23 mouse cellular contexts compared by ENCODE assay signal in genomic region chr17:4212586-4212985, GRCm38 (mm10).
DNase-seq lines count a peak whose midpoint lies in the region; ATAC-seq lines count a peak whose summit lies in the region.
"Had no signal": no experiment of that assay in that cellular context is flagged by ENCODE, and none has a peak within 500 bp of the region (broad histone marks: within the 10 kb centered on the region; RNA-seq: fewer than 3 reads in every experiment).

No protein-coding gene starts in this region.

- H3K27ac ChIP-seq in hindbrain, embryonic 16.5 days (ENCODE audit: low read depth, low read length), result no peak overlapping the region
- no peak overlapping the region for H3K27ac ChIP-seq in hindbrain, embryonic 10.5 days
- H3K27ac ChIP-seq: forebrain, embryonic 13.5 days; gastrocnemius, adult 2 months; heart, embryonic 13.5 days; left cerebral cortex, adult 2 months; limb, embryonic 13.5 days; liver, embryonic 13.5 days; lung, embryonic 15.5 days; neural tube, embryonic 15.5 days had no signal

- ATAC-seq in hindbrain, embryonic 16.5 days, result peak; percentile 61; the same call in 1 of the 2 replicates
- ATAC-seq: activated CD4-positive, CD25-positive, alpha-beta regulatory T cell, adult 4 months; forebrain, embryonic 13.5 days had no signal

- H3K9me3 ChIP-seq in hindbrain, embryonic 16.5 days (ENCODE audit: control insufficient read depth, low read length), result no peaks in the 10 kb centered on the region
- no peaks in the 10 kb centered on the region for H3K9me3 ChIP-seq in hindbrain, embryonic 10.5 days
- H3K9me3 ChIP-seq: forebrain, embryonic 13.5 days; heart, embryonic 13.5 days; limb, embryonic 13.5 days; liver, embryonic 13.5 days; lung, embryonic 15.5 days; neural tube, embryonic 15.5 days had no signal

- DNase-seq in hindbrain, embryonic 10.5 days (ENCODE audit: low spot score), result no peak
- DNase-seq in right cerebral cortex, adult 18-20 months, result peak; percentile 63
- no peak for DNase-seq in right cerebral cortex, postnatal 4 days
- DNase-seq in left cerebral cortex, adult 18-20 months (ENCODE audit: low spot score in 2 of 2), result peak; percentile 34 to 35
- DNase-seq in telencephalon, adult 2 months (ENCODE audit: low read depth, low spot score), result peak; percentile 76
- DNase-seq in testis, postnatal 14 days (ENCODE audit: low spot score), result no peak
- DNase-seq: adrenal gland, postnatal 10 days; cerebellum, adult 8-10 months; gastrocnemius, adult 2 months; kidney, adult 2 months; kidney, postnatal 10 days; liver, embryonic 13.5 days; lung, postnatal 4 days; thymus, postnatal 36 days had no signal

- H3K4me3 ChIP-seq in hindbrain, embryonic 16.5 days (ENCODE audit: low read length), result no peak overlapping the region
- H3K4me3 ChIP-seq in hindbrain, embryonic 10.5 days, result no peak overlapping the region
- H3K4me3 ChIP-seq: erythroblast, embryonic 14.5 days; forebrain, embryonic 13.5 days; gastrocnemius, adult 2 months; heart, embryonic 13.5 days; left cerebral cortex, adult 2 months; limb, embryonic 13.5 days; liver, embryonic 13.5 days; lung, embryonic 15.5 days; neural tube, embryonic 15.5 days had no signal

- no peak overlapping the region for H3K4me2 ChIP-seq in hindbrain, embryonic 16.5 days (ENCODE audit: low read length)
- H3K4me2 ChIP-seq: forebrain, embryonic 13.5 days; heart, embryonic 13.5 days; limb, embryonic 13.5 days; liver, embryonic 13.5 days; lung, embryonic 15.5 days; neural tube, embryonic 15.5 days had no signal

- no peaks in the 10 kb centered on the region for H3K27me3 ChIP-seq in hindbrain, embryonic 16.5 days (replicated peaks; ENCODE audit: control insufficient read depth, insufficient read depth, low read length)
- H3K27me3 ChIP-seq in hindbrain, embryonic 10.5 days (ENCODE audit: insufficient read depth, poor library complexity, severe bottlenecking), result no peaks in the 10 kb centered on the region
- H3K27me3 ChIP-seq: forebrain, embryonic 13.5 days; heart, embryonic 13.5 days; limb, embryonic 13.5 days; liver, embryonic 13.5 days; lung, embryonic 15.5 days; neural tube, embryonic 15.5 days had no signal

- H3K4me1 ChIP-seq in hindbrain, embryonic 16.5 days (ENCODE audit: control insufficient read depth, insufficient read depth, low read depth, low read length), result no peaks in the 10 kb centered on the region
- H3K4me1 ChIP-seq in hindbrain, embryonic 10.5 days (replicated peaks), result no peaks in the 10 kb centered on the region
- H3K4me1 ChIP-seq: heart, embryonic 13.5 days; liver, embryonic 13.5 days; lung, embryonic 15.5 days had no signal

- 47% methylated on average over 4 of the region's 4 CpGs for WGBS in hindbrain, embryonic 16.5 days
- 58% methylated on average over 4 of the region's 4 CpGs for WGBS in hindbrain, embryonic 10.5 days

- no peaks in the 10 kb centered on the region for H3K36me3 ChIP-seq in hindbrain, embryonic 16.5 days (ENCODE audit: control insufficient read depth, insufficient read depth, low read length)
- no peaks in the 10 kb centered on the region for H3K36me3 ChIP-seq in hindbrain, embryonic 10.5 days
- H3K36me3 ChIP-seq: heart, embryonic 13.5 days; limb, embryonic 13.5 days; liver, embryonic 13.5 days; lung, embryonic 15.5 days; neural tube, embryonic 15.5 days had no signal

- H3K9ac ChIP-seq in hindbrain, embryonic 16.5 days (ENCODE audit: low read depth, low read length), result no peak overlapping the region
- H3K9ac ChIP-seq: forebrain, embryonic 13.5 days; heart, embryonic 13.5 days; limb, embryonic 13.5 days; liver, embryonic 13.5 days; lung, embryonic 15.5 days; neural tube, embryonic 15.5 days had no signal

Comparison
In these comparisons a context has a peak if more than half of its experiments do, and no peak if none do; other contexts are left out.
1. DNase-seq: peak in right cerebral cortex, adult 18-20 months (single experiment), left cerebral cortex, adult 18-20 months (2 of 2) and telencephalon, adult 2 months (single experiment); none in hindbrain, embryonic 10.5 days (single experiment), right cerebral cortex, postnatal 4 days (single experiment) and testis, postnatal 14 days (single experiment).